Mouse (Mus musculus): ENCODE measurements around the gene Tbc1d16.

Gene Tbc1d16

GRCm38 (mm10) chr11:119235596-119235995, 7.3 kb upstream of the Tbc1d16 start:
- no peak for DNase-seq

GRCm38 (mm10) chr11:119234770-119235169, 6.5 kb upstream of the Tbc1d16 start:
- DNase-seq = no peak

- DNase-seq = peak; percentile 95
These were observed 737 bp upstream of the Tbc1d16 start for GRCm38 (mm10) chr11:119228846-119229626.

GRCm38 (mm10) chr11:119227591-119227990, 708 bp downstream of the Tbc1d16 start:
- DNase-seq = no peak

GRCm38 (mm10) chr11:119225634-119226033, 2.7 kb downstream of the Tbc1d16 start:
- no peak for DNase-seq

- no peak for DNase-seq
These were observed 3.4 kb downstream of the Tbc1d16 start for GRCm38 (mm10) chr11:119224926-119225325.

GRCm38 (mm10) chr11:119223124-119223890, 5.0 kb downstream of the Tbc1d16 start:
- DNase-seq = no peak

GRCm38 (mm10) chr11:119221812-119222510, 6.3 kb downstream of the Tbc1d16 start:
- DNase-seq = no peak

GRCm38 (mm10) chr11:119219816-119220465, 8.4 kb downstream of the Tbc1d16 start:
- no peak for DNase-seq

GRCm38 (mm10) chr11:119217861-119218260, 10.4 kb downstream of the Tbc1d16 start:
- DNase-seq = no peak

GRCm38 (mm10) chr11:119215905-119216507, 12.3 kb downstream of the Tbc1d16 start:
- no peak for DNase-seq

- DNase-seq = peak; percentile 78
These were observed 13.0 kb downstream of the Tbc1d16 start for GRCm38 (mm10) chr11:119215038-119215904.

- no peak for DNase-seq
These were observed 15.0 kb downstream of the Tbc1d16 start for GRCm38 (mm10) chr11:119213166-119213885.

GRCm38 (mm10) chr11:119211604-119212309, 16.5 kb downstream of the Tbc1d16 start:
- DNase-seq = peak; percentile 69

GRCm38 (mm10) chr11:119210321-119211100, 17.8 kb downstream of the Tbc1d16 start:
- no peak for DNase-seq

GRCm38 (mm10) chr11:119209371-119210025, 18.8 kb downstream of the Tbc1d16 start:
- DNase-seq = no peak

- DNase-seq = no peak
These were observed 19.4 kb downstream of the Tbc1d16 start for GRCm38 (mm10) chr11:119208870-119209370.

- DNase-seq = no peak
These were observed 20.3 kb downstream of the Tbc1d16 start for GRCm38 (mm10) chr11:119207986-119208385.
